Mouse (Mus musculus) gonadal fat pad, adult 2 months (tissue): Measurements from ENCODE around the gene Tspan9. TPM values are rescaled to one million over a fixed set of nuclear protein-coding genes. Genes with fewer than 3 reads are reported as not detected.
A peak's percentile ranks its signal among the peaks of the same experiment; 100 is the strongest.

Source experiments
- DNase-seq: peaks from one replicate; pipeline ENCODE4 v3.0.0-alpha.2; 2012; ENCODE audit warnings: low read depth
- polyA plus RNA-seq: library from polyadenylated mRNA; depleted of rRNA; stranded (reverse); fragments of >200 nt; gene quantifications from 2 replicates; pipeline ENCODE4 v1.2.3, GENCODE M21; 2012

The Tspan9 gene
- polyA plus RNA-seq, 1 experiment, result 91.2 TPM

DNA sequence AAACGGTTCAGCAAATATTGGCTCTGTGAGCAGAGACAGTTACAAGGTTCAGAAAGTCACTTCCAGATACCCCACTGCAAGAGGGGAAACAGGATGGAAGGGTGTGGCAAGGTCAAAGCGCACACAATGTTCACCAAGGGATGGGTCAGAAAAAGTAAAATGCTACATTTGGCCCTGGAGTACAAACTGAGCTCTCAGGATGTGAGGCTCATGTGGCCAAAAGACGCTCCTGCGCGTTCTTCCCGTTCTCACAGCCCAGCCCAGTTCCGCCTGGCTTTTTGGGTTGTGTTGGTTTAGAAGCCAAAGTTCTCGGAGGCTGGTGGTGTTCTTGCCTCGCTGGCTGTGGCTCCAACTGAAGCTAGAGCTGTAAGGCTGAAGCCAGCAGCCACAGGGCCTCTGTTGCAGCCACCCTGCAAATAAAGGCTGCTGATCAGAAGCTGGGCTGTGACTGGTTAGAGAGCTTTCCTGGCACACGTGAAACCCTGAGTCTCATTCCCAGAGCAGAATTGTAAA is 9.7 kb downstream of the Tspan9 start:
- no peak for DNase-seq

DNA sequence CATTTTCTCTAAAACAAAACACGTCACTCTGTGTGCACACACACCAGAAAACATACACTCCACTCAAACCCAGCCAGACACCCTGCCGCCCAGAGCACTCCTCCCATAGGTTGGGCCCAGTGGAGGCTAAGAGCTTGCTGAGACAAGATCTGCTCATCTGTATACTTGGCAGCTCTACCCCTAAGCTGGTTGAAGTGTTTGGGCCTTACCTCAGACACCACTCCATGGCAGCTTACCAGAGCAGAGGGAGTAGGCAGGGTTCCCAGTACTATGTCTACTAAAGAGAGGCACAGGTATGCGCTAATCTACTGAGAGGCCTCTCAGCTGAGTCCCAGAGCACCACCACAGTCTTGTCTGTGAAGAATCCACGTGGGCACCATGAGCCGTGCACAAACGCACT is 10.8 kb downstream of the Tspan9 start:
- peak; percentile 83 for DNase-seq

- DNase-seq, result no peak
Measured at GRCm38 (mm10) chr6:128131390-128131789, 12.0 kb downstream of the Tspan9 start.

- no peak for DNase-seq
Measured at GRCm38 (mm10) chr6:128130686-128131085, 12.7 kb downstream of the Tspan9 start.

GRCm38 (mm10) chr6:128129382-128129781 is 14.0 kb downstream of the Tspan9 start:
- DNase-seq, result no peak

DNA sequence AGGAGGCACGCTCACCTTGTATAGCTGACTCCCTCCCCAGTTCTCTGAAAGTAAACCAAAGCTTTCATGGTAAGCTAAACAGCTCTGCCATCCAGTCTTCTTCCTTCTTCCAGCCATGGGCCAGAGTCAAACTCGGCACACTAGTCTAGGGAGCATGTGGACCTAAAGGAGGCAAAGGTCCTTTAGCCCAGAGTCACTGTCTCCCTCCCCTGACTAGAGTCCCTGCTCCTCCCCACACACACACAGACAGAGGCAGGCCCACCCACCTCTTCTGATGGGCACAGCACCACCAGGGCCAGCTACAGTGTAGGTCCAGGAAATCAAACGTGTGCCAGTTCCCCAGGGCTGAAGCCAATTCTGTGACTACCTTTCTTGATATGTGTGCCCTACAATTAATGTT is 16.1 kb downstream of the Tspan9 start:
- DNase-seq, result no peak

DNA sequence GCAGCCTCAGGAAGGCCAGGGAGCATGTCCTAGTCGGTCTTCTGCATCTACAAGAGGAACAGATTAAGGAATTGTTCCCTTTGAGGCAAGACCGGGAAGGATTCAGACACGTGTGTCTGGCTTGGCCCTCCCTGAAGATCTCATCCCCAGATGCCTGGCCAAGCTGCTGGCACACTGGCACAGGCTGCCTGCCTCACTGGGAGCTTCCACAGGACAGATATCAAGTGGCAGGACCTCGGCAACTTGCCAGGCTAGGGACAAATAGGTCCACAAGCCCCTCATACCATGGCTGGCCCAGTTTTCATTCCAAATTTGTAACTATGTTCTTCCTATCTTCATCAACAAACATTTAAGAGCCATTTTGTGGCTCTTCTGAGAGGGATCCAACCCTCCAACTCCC is 16.5 kb downstream of the Tspan9 start:
- DNase-seq, result no peak

- no peak for DNase-seq
Measured at GRCm38 (mm10) chr6:128125464-128125863, 17.9 kb downstream of the Tspan9 start.

DNA sequence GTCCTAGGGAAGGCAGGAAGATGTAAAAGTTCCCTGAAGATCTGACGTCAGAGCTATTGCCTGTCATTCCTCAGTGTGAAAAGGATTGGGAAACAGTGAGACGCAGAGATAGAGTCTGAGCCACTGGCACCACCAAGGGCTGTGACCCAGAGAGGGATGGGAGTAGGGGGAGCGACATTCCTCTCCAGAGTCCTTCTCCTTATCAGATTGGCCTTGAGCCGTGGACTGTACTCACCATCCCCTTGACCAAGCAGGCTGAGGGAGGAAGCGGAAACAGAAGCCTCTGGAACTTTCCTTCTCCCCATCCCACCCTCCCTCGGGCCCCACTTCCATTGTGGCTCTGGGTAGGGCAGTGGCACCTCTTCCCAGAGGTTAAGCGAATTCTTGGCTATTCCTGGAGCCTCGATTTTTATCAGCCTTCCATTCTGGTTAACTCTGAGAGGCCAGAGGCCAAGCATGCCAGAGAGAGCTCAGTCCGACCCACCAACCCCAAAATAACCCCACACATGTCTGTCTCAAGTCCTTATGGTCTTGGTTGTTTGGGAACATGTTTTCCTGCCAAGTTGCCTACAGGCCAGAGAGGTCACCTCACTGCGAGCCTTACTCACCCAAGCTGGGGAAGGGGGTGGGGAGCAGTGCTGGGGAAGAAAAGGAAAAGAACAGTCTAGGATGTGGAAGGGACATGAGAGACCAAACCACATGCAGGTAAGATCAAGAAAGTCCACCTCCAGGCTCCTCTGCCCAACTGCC is 19.0 kb downstream of the Tspan9 start:
- DNase-seq, result no peak

GRCm38 (mm10) chr6:128122127-128122526 is 21.3 kb downstream of the Tspan9 start:
- no peak for DNase-seq

DNA sequence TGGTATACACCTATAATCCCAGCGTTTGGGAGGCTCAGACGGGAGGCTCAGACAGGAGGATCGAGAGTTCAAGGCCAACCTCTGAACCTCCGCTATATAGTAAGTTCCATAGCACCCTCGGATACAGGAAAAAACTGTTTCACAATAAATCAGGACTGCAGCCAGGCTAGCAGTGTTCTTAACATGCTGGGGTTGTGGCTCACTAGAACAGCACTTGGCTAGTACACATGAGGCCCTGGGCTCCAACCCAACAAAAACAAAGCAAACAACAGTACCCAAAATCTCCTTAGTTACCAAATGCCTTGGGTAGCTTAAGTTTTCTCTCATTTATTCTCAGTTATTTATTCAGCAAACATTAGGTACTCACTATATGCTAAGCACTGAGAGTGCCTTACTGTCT is 21.7 kb downstream of the Tspan9 start:
- no peak for DNase-seq

DNA sequence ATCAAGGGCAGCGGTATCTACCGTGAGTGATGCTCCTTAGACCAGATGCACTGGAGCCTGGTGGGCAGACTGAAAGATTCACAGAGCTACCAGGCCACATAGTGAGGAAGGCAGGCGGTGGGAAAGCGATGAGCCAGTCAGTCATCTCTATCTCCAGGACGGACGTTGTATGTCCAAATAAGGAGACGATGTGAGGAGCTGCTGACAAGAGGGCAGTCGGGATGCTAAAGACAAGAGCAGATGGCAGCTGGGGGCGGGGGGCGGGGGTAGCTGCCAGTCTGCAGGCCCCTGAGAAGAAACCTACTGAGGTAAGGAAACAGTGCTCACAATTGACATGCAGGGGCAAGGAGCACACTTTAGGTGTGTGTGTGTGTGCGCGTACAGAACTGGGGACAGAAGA is 22.6 kb downstream of the Tspan9 start:
- no peak for DNase-seq

DNA sequence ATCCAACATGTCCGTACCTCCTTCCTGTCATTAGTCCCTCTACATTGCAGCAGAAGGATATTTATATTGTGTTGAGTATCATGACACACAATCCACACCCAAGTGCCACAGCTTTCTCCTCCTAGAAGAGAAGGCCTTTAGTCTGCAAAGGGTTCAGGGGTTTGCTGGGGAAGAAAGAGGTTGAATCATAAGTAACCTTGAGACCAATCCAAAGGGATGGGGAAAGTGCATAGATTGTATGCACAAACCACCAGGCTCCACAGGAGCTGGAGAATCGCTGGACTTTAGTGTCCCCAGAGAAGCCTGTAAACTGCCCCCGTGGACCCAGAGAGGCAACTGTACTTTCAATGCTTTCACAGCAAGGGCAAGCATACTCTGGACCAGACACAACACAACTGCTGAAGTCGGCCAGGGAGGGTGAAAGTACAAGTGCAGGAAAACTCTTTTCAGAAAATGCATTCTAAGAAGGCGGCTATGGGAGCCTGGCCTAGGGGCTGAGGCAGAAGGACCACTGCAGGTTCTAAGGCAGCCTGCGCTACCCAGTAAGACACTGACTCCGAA is 24.6 kb downstream of the Tspan9 start:
- DNase-seq, result no peak

DNA sequence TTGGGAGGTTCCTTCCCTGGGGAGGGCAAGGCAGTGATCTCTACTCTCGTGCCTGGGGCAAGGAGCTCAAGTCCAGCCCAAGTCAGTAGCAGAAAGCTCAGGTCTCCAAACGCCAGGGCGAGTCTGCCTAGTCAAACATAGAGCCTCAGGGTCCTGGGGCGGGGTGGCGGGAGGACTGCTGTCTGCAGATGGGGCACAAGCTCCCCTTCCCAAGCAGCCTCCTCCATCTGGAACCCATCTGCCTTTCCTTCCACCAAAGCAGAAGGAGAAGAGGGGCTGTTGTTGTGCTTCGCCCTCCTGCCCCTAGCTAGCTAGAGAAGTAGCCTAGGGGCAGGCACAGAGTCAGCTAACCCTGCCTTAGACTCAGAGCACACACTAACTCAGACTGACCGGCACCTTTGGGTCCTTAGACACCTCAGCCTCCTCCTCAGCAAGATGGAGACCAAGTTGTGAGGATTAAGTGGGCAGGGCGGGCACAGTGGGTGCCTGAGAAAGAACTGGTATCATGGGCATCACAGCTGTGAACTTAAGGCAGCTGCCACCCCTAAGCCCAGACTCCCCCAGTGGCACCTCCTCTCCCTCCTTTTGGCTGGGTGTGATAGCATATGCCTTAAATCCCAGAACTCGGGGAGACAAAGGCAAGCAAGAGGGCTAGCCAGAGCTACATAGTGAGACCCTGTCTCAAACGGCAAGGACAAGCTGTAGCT is 26.4 kb downstream of the Tspan9 start:
- no peak for DNase-seq

- DNase-seq, result no peak
Measured at GRCm38 (mm10) chr6:128116344-128116743, 27.1 kb downstream of the Tspan9 start.

- DNase-seq, result no peak
Measured at GRCm38 (mm10) chr6:128115121-128115520, 28.3 kb downstream of the Tspan9 start.

GRCm38 (mm10) chr6:128112605-128113004 is 30.8 kb downstream of the Tspan9 start:
- no peak for DNase-seq

DNA sequence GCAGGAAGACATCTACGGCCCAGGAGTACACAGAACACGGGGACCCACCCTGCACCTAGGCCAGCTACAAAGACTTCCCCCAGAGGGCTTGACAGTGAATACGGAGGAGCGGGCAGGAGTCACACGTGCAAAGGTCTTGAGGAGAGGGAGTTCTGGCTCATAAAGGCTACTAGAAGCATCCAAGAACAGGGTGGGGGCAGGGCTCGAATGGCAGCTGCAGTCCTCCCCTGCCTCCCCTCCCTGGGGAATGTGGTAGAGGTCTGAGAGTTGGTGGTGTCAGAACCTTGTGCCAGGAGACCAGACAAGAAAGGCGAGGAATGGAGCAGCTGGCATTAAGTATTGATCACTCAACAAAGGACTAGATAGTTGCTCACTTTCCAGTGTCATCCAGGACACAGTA is 31.6 kb downstream of the Tspan9 start:
- DNase-seq, result no peak

DNA sequence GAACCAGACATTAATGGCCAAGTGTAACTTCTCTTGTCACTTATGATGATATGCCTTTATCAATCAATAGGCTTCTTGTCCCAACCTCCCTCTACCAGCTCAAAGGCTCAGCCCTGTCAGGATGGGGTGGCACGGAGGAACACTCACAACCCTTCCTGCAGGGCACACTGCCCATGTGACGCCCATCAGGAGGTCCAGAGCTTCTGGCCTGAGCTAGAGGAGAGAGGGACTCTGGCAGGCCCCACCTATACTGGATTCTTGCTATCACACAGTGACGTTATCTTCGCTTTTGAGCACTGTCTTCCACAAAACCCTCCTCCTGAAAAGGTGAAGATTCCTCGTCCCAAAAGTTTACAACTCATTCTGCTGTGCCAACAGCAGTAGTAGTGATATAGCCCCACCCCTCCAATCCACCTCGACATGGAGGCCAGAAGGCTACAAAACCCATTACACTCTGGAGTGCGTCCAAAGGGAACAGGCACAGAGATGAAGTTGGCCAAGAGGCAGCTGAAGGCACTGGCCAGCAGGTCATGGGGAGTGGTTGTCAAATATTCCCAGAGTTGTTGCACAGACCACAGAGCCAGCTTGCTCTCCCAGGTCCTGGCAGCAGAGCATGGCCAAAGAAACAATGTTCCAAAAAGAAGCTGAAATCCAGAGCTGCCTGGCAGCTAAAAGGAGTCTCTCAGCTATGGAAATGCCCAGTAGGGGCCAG is 34.9 kb downstream of the Tspan9 start:
- no peak for DNase-seq

- DNase-seq, result no peak
Measured at GRCm38 (mm10) chr6:128107698-128108097, 35.7 kb downstream of the Tspan9 start.

GRCm38 (mm10) chr6:128106154-128106553 is 37.2 kb downstream of the Tspan9 start:
- no peak for DNase-seq

DNA sequence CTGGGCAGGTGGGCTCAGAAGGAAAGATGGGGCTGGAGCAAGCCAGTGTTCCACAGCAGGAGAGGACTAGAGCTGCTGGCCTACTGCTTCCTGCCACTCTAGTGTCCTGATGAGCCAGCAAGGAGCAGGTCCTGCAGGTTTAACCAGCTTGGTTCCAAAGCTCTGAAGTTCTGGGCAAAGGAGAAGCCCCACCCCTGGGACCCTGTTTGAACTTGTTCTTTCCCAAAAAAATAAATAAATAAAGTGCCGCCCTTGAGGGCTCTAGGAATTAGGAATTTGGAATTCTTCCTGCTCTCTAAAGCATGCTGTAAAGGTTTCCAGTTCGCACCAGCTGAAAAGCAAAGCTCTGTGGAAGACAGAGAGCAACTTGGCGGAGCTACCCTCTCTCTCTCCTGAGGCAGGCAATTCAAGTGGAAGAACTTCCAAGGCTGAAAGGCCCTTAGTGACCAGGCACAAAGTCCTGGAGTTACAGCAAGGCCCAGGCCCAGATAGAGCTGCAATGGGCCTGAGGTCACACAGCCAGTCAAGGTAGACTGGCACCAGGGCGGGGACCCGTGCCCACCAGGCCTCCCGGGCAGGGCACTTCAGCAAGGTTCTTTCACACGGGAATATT is 38.6 kb downstream of the Tspan9 start:
- peak; percentile 91 for DNase-seq
